Mouse (Mus musculus) erythroid progenitor cell, adult 5-6 weeks (primary cell): ENCODE data around the gene Vip. TPM values are rescaled to one million over a fixed set of nuclear protein-coding genes. Genes with fewer than 3 reads are reported as not detected.

Experiments
- ATAC-seq: replicated peaks from 2 replicates; pipeline ENCODE4 v1.8.0; 2016; ENCODE audit warnings: moderate number of reproducible peaks, mild to moderate bottlenecking, moderate TSS enrichment, inconsistent platforms; ENCODE audit not compliant: poor library complexity, low FRiP score, severe bottlenecking
- total RNA-seq, 2 experiments: library from RNA; stranded (forward) in 1 of 2; stranded (reverse) in 1 of 2; fragments of 150-400 nt in 1 of 2; fragments of 186-747, 209-891 nt in 1 of 2; gene quantifications; 2 replicates each; pipeline versions ENCODE4 v1.2.3 to v1.2.4; 2015 to 2017; ENCODE audit warnings: low replicate concordance in 2 of 2

The Vip gene
- total RNA-seq (2015; ENCODE audit: low replicate concordance): not detected in 2 replicates
- not detected in 2 replicates for total RNA-seq (2017; ENCODE audit: low replicate concordance)

DNA sequence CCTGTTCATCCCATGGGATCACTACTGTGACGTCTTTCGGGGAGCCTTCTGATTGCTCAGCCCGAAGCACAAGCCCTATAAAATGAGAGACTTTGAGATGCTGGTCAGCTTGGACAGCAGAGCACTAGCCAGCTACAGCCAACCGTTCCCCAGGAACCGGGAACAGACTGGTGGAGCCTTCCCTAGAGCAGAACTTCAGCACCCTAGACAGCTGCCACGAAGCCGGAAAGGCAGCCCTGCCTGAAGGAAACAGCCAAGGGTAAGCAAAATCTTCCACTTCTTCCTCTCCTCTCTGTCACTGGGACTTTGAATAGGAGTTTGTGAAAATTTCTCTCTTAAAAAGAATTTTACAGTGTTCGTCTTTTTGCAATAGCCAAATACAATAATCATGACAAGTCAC, at the start of gene Vip:
Vip (plus strand) TSS at position 107 of the 400 bp plus-strand sequence.
- ATAC-seq: no peak

DNA sequence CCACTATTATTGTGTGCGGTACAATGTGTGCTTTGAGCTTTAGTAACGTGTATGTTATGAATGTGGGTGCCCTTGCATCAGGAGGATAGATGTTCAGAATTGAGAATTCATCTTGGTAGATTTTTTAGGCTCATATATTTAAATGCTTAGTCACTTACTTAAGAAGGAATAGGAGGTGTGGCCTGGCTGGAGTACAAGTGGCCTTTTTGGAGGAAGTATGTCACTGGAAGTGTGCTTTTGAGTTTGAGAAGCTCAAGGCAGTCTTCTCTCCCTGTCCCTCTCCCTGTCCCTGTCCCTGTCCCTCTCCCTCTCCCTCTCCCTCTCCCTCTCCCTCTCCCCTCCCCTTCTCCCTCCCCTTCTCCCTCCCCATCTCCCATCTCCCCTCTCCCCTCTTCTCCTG, 48.0 kb upstream of the Vip start:
- no peak for ATAC-seq

DNA sequence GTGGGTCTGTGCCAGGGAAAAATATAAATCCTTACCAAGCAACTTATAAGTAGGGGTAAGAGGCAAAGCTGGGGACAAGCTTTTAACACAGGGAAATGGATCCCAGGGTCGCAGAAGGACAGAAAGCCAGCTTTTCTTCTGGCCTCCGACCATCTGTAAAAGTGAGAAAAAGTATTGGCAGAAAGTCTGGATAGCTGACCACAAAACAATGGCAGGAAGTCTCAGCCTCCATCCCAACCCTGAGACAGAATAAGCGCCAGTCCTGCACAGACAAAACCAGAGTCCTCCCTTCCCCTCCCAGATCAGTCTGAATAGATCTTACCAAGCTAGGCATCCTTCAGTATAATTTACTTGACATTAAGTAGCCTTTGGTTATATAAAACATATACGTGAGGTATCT, 47.0 kb upstream of the Vip start:
- no peak for ATAC-seq

DNA sequence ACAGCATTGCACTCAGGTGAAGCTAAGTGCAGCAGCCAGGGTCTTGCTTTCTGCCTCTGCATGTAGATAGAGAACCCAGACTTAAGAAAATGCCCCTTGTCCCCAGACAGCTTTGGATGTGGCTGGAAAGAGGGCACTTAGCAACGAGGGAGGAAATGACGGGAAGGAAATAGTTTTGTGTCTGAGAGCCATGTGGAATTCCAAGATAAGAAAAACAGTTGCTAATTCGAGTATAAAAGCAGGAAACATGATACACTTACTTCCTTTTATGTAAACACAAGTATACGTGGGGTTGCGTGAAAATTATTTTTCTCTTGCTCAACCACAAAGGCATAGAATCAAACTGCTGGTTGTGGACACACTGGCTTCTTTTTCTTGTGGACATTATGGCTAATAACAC, 45.6 kb upstream of the Vip start, which contains the start of gene Myct1:
Myct1 (plus strand) TSS at position 312 of the 400 bp plus-strand sequence.
- no peak for ATAC-seq

DNA sequence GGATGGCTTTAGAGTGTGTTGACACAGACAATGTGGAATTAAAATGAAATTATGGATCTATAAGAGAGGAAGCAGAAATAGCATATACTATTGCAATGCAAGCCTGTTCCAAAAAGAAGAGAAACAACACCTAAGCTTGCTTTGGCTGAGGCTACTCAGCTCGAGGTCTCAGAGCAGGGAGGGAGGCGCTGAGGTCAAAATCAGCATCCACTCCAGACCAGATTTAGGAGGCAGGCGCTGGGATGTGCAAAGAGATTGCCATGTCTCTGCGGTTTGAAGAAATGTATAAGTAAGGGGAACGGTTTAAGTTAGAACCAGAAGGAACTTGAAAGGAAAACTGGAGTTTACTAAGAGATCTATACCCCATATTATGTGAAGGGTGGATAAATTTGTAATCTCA, 44.6 kb upstream of the Vip start:
- ATAC-seq: no peak

DNA sequence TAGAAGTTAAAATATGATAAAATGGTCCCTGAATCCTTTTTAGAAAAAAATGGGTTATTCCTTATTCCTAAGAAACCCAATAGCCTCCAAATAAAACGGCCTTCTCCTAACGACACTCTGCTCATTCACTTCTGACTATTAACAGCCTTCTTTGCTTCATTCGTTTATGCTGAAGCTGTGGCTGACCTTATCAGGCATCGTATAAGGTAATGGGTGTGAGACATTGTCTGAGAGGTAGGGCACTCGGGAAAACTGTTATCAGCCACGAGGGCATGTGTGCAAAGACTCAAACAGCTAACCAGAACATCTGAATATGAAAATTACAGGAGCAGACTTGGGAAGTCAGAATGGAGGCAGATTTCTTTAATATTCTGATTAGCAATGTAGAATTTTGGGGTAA, 42.5 kb upstream of the Vip start:
- no peak for ATAC-seq

DNA sequence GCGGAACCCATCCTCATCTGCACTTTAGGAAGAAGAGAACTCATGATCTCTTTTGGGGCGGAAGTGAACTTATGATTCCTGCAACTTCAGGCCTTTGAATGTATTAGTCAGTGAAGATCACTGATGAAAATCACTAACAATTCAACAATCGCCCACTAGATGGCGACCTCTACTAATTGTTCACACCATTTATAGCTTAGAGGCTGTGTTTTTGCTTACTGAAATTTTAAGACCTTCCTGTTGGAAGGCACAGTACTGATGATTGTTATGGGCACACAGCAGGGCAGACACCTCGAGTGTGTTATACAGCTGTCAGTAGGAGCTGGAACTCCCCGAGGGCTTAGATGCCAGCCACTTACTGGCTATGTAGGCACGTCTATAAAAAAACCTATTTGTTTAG, 38.9 kb upstream of the Vip start:
- ATAC-seq: no peak

DNA sequence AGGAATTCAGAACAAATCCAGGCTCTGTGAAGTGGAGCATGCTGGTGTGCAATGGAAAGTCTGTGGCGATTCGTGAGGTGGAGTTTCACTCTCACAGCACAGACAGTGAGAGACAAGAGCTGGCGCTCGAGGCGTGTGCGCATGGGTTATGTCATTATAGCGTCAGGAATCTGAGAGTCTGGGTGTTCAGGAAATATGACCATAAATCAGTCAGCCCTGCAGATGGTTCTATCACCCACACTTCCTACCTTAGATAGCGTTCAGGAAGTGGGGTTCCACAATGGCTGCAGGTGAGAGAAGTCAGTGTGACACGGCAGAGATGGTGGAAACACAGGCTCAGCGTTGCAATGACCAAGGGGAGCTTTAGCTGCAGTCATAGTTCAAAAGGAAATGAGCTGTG, 35.5 kb upstream of the Vip start:
- no peak for ATAC-seq

DNA sequence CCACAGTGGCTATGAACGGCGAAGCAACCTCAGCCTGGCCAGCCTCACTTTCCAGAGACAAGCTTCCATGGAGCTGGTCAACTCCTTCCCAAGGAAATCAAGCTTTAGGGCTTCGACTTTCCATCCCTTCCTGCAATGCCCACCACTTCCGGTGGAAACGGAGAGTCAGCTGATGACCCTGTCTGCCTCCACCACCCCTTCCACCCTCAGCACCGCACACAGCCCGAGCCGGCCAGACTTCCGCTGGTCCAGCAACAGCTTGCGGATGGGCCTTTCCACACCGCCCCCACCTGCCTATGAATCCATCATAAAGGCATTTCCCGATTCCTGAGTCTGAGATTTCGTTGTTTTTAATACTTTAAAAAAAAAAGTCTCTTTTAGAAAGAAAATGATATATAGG, 34.6 kb upstream of the Vip start:
- no peak for ATAC-seq

DNA sequence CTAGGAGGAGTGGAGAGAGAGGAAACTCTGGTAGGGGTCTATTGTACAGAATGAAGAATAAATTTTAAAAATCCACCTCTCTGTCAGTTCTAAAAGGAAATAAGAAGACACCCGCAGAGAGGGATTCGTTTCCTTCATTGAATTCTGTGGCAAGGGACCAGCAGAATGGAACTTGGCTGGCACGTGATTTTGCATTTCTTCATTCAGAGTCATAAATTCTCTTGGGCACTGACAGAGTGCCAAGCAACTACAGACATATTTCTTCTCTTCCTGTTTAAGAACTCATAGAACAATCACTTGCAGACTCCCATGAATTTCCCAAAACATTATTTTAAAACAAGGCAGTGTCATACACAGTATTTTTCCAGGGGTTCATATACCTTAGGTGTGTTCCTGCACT, 30.1 kb upstream of the Vip start:
- ATAC-seq: no peak

DNA sequence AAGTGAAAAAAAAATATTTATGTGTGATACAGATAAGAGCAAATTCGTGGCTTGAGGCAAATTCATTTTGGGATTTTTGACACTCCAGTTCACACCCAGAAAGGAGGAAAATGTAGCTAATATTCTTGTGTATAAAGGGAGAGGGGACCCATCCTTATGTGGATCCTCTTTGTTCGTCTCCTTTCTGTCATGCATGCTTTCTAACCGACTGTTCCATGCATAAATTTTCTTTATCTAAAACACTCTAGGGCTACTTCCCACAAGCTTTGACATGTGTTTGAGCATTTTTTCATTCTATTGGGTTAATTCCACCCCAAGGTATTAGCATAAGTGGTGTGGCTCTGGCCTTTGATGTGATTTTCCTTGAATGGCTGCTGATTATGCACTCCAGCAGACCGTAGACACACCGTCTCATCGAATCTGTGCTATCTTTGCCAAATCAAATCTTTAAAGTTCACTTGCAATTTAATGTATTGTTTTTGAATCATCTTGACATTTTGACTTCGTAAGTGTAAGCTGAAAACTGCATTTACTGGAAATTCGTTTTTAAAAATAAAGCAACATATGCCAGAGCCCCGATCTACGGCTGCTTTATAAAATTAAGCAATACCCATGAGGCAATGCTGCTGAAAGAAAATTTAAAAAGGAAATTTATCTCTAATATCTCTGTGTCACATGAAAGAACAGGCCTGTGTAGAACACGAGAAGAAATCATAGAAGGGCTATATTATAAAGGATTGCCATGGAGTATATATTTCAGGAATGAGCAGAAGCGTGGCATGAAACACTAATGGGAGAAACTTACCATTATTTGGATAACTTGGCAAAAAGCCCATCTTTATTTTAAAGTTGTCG, 23.6 kb upstream of the Vip start:
- no peak for ATAC-seq

DNA sequence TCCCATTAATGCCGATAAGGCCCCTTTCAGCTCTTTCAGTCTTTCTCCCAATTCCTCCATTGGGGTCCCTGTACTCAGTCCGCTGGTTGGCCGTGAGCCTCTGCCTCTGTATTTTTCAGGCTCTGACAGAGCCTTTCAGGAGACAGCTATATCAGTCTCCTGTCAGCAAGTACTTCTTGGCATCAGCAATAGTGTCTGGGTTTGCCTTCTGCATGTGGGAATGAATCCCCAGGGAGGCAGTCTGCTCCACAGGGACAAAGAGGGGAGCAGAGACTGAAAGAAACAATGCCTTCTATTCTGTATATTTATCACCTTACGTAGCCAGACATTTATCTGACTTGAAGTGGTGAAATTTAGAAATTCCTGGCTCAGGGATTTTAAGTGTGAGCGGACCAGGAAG, 12.8 kb upstream of the Vip start:
- no peak for ATAC-seq

DNA sequence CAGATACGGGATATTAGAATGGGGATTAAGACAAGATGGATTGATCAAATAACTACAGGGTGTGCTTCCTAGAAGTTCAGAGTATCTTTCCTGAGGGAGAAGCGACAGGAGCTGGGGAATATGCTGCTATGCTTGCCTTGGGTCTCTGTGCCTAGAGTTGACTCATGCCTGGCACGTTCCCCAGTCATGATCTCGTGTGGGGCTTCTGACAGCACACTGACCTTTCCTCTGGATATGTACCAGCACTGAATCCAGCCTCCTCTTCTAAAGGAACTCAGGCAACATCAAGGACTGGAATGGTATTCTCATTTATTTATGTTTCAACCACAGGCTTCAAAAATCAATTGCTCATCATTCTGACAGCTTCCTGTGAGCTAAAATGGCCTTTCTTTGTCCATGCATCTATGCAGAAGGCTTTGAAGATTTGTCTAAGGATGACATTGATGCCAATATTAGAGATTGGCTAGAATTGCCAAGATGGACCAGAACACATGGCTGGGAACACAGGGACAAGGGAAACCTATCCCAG, 5.3 kb upstream of the Vip start:
- no peak for ATAC-seq

DNA sequence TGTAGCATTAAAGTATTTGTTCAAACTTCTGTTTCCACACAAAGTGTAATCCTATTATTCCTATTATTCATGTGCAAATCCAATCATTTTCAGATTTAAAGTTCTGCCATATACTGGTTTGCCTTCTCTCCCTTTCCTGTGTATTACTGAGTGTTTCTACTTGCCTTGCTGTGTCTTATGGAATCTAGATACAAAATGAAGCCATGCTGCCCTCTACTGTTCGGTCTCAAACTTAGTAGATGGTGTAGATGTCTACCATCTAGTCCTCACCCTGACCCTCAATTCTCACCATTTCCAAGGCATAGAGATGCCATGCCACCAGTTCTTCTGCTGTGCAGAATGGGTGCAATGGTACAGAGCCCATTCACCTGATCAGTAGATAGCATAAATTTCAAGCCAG, 4.7 kb upstream of the Vip start:
- no peak for ATAC-seq

DNA sequence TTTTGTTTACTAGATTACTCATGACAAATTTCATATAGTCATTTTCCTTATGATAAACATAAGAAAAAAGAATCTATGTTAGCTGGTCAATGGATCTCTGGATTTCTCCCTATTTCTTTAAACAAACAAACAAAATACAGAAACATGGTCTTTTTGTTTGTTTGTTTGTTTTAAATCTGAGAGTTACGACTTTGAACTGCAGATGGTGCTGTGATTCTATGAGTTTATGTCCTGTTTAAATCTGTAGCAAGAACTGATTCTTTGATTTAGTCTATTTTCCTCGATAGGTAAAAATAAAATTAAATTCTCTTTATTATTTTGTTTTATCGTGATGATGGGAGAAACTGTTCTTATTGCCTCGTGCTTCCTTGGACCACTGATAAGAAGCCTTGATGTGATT, 1.7 kb upstream of the Vip start:
- no peak for ATAC-seq

DNA sequence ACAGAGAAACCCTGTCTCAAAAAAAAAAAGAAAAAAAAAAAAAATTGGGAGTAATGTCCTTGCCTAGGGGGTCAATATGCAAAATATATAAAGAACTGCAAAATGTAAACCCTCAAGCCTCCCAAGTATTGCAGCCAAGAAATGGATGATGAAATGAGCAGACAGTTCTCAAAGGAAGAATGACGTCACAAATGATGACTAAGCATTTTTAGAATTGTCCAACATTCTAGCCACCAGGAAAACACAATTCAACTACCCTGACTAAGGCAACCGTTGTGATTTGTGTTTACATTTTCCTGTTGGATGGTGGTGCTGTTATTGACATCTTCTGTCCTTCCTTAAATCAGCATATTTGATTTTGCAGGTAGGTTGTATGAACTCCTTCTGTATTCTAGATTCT, 42.3 kb downstream of the Vip start:
- ATAC-seq: no peak

DNA sequence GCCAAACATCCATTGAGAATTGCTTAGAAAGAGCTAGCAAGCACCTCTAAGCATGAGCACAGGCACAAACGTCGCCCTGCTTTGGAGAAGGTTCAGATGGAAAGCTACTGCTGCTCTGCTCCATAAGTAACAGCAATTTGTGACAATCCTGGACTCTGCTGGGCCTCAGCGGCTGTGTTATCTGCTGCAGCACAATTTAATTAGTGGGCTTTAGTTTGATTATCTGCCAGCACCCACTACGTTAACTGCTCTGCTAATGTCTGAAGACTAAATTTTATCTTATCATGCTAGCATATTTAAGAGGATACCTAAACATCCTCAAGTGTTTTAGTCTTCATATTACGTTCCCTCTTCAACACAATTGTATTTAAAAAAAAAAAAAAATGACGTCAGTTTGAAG, 46.6 kb downstream of the Vip start:
- no peak for ATAC-seq

DNA sequence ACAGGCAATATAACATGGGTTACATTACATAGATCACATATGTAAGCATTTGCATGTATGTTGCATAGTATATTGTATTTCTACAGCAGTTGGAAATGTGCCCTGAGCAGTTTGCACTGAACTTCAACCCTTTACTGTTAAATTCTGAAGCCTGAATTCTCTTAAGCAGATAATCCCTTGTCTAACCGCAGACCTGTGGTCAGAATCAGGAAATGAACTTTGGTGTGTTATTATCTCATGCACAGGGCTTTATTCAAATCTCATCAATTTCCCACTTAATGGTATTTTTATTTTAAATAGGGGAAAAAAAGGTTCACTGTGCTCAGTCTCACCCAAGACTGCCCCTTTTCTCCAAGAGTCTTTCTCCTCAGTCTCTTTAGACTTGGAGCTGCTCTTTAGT, 55.3 kb downstream of the Vip start:
- no peak for ATAC-seq
